Mouse (Mus musculus): ENCODE measurements around the gene Pam16.

The Pam16 gene

GRCm38 (mm10) chr16:4646831-4647230 is 22.0 kb upstream of the Pam16 start:
- no peak for DNase-seq (ENCODE audit: low spot score in 2 of 2)

- no peak for DNase-seq (ENCODE audit: low spot score in 2 of 2)
Measured at GRCm38 (mm10) chr16:4645867-4646266, 21.1 kb upstream of the Pam16 start.

GRCm38 (mm10) chr16:4643670-4644419 is 19.1 kb upstream of the Pam16 start:
- DNase-seq (ENCODE audit: low spot score in 2 of 2), result peak; percentile 89 to 90

GRCm38 (mm10) chr16:4642937-4643336 is 18.1 kb upstream of the Pam16 start:
- no peak for DNase-seq (ENCODE audit: low spot score in 2 of 2)

- peak; percentile 72 to 75 for DNase-seq (ENCODE audit: low spot score in 2 of 2)
Measured at GRCm38 (mm10) chr16:4642190-4642589, 17.4 kb upstream of the Pam16 start.

- no peak for DNase-seq (ENCODE audit: low spot score in 2 of 2)
Measured at GRCm38 (mm10) chr16:4641119-4641838, 16.5 kb upstream of the Pam16 start.

GRCm38 (mm10) chr16:4640267-4641005 is 15.6 kb upstream of the Pam16 start:
- no peak for DNase-seq (ENCODE audit: low spot score in 2 of 2)

GRCm38 (mm10) chr16:4639831-4640237 is 15.0 kb upstream of the Pam16 start, which contains the start of the genes Vasn and Dnaja3:
Gene Vasn, plus strand, starts transcription at chr16:4639941.
Gene Dnaja3, plus strand, starts transcription at chr16:4639989.
- peak; percentile 81 to 85 for DNase-seq (ENCODE audit: low spot score in 2 of 2)

- no peak for DNase-seq (ENCODE audit: low spot score in 2 of 2)
Measured at GRCm38 (mm10) chr16:4638891-4639390, 14.2 kb upstream of the Pam16 start.

GRCm38 (mm10) chr16:4635760-4636159 is 11.0 kb upstream of the Pam16 start:
- no peak for DNase-seq (ENCODE audit: low spot score in 2 of 2)

GRCm38 (mm10) chr16:4634681-4635080 is 9.9 kb upstream of the Pam16 start:
- no peak for DNase-seq (ENCODE audit: low spot score in 2 of 2)

GRCm38 (mm10) chr16:4633661-4634060 is 8.9 kb upstream of the Pam16 start:
- DNase-seq (ENCODE audit: low spot score in 2 of 2), result no peak

GRCm38 (mm10) chr16:4632050-4632449 is 7.3 kb upstream of the Pam16 start:
- no peak for DNase-seq (ENCODE audit: low spot score in 2 of 2)

GRCm38 (mm10) chr16:4629950-4630349 is 5.2 kb upstream of the Pam16 start:
- peak in 1 of 2 experiments; percentile 73 for DNase-seq (ENCODE audit: low spot score in 2 of 2)

- DNase-seq (ENCODE audit: low spot score in 2 of 2), result no peak
Measured at GRCm38 (mm10) chr16:4628898-4629419, 4.2 kb upstream of the Pam16 start.

GRCm38 (mm10) chr16:4627105-4627504 is 2.3 kb upstream of the Pam16 start:
- no peak for DNase-seq (ENCODE audit: low spot score in 2 of 2)

- no peak for DNase-seq (ENCODE audit: low spot score in 2 of 2)
Measured at GRCm38 (mm10) chr16:4624074-4624473, 714 bp downstream of the Pam16 start.

- DNase-seq (ENCODE audit: low spot score in 2 of 2), result no peak
Measured at GRCm38 (mm10) chr16:4616829-4617228, 8.0 kb downstream of the Pam16 start.

GRCm38 (mm10) chr16:4615297-4615696 is 9.5 kb downstream of the Pam16 start:
- DNase-seq (ENCODE audit: low spot score in 2 of 2), result no peak

GRCm38 (mm10) chr16:4614639-4615038 is 10.1 kb downstream of the Pam16 start:
- no peak for DNase-seq (ENCODE audit: low spot score in 2 of 2)

GRCm38 (mm10) chr16:4613736-4614135 is 11.1 kb downstream of the Pam16 start:
- no peak for DNase-seq (ENCODE audit: low spot score in 2 of 2)

GRCm38 (mm10) chr16:4611676-4612075 is 13.1 kb downstream of the Pam16 start:
- no peak for DNase-seq (ENCODE audit: low spot score in 2 of 2)

Measured in right cerebral cortex, postnatal 10 days (tissue).